25 mouse cellular contexts compared by ENCODE assay signal in genomic region chr19:35180102-35180501, GRCm38 (mm10).
"Had no signal": no experiment of that assay in that cellular context is flagged by ENCODE, and none has a peak within 500 bp of the region (broad histone marks: within the 10 kb centered on the region; RNA-seq: fewer than 3 reads in every experiment).

No protein-coding gene starts in this region.

- H3K9me3 ChIP-seq: heart, embryonic 13.5 days; heart, embryonic 15.5 days; hindbrain, embryonic 13.5 days; hindbrain, embryonic 15.5 days; limb, embryonic 10.5 days; limb, embryonic 12.5 days; liver, embryonic 13.5 days had no signal

- H3K9ac ChIP-seq: heart, embryonic 13.5 days; heart, embryonic 15.5 days; hindbrain, embryonic 13.5 days; hindbrain, embryonic 15.5 days; limb, embryonic 12.5 days; liver, embryonic 13.5 days had no signal

- H3K36me3 ChIP-seq: heart, embryonic 13.5 days; heart, embryonic 15.5 days; hindbrain, embryonic 13.5 days; hindbrain, embryonic 15.5 days; limb, embryonic 10.5 days; limb, embryonic 12.5 days; liver, embryonic 13.5 days had no signal

- H3K27me3 ChIP-seq: heart, embryonic 13.5 days; heart, embryonic 15.5 days; hindbrain, embryonic 13.5 days; hindbrain, embryonic 15.5 days; limb, embryonic 12.5 days; liver, embryonic 13.5 days had no signal

- DNase-seq: gastrocnemius, postnatal 14 days; gastrocnemius, postnatal 36 days; heart, adult 2 months; heart, postnatal 14 days; heart, postnatal 36 days; kidney, adult 11 months; kidney, adult 2 months; kidney, adult 9 months; kidney, postnatal 10 days; kidney, postnatal 25 days; kidney, postnatal 4 days; liver; liver, embryonic 13.5 days had no signal

- H3K4me2 ChIP-seq: heart, embryonic 11.5 days; heart, embryonic 13.5 days; heart, embryonic 15.5 days; hindbrain, embryonic 13.5 days; hindbrain, embryonic 15.5 days; limb, embryonic 12.5 days; liver, embryonic 11.5 days; liver, embryonic 13.5 days had no signal

- H3K27ac ChIP-seq: heart, adult 2 months; heart, embryonic 13.5 days; heart, embryonic 15.5 days; hindbrain, embryonic 13.5 days; hindbrain, embryonic 15.5 days; hindbrain, postnatal 0 days; layer of hippocampus, adult 2 months; left cerebral cortex, adult 2 months; limb, embryonic 10.5 days; limb, embryonic 12.5 days; liver, embryonic 13.5 days had no signal

- ATAC-seq: hindbrain, postnatal 0 days; intestine, embryonic 16.5 days had no signal

- H3K4me1 ChIP-seq: heart, embryonic 13.5 days; heart, embryonic 15.5 days; hindbrain, embryonic 13.5 days; hindbrain, embryonic 15.5 days; limb, embryonic 10.5 days; limb, embryonic 12.5 days; liver, embryonic 13.5 days had no signal

- H3K4me3 ChIP-seq: heart, adult 2 months; heart, embryonic 13.5 days; heart, embryonic 15.5 days; hindbrain, embryonic 13.5 days; hindbrain, embryonic 15.5 days; layer of hippocampus, adult 2 months; left cerebral cortex, adult 2 months; limb, embryonic 10.5 days; limb, embryonic 12.5 days; liver, embryonic 13.5 days had no signal
